Mouse (Mus musculus) cerebellum, adult 2 months (tissue): Measurements from ENCODE around the gene Thap8. TPM values are rescaled to one million over a fixed set of nuclear protein-coding genes. Genes with fewer than 3 reads are reported as not detected.

Experiments used
- DNase-seq, 2 experiments: peaks; one replicate each; pipeline ENCODE4 v3.0.0; 2021
- H3K27ac ChIP-seq: fragments of 200-500 bp; 2 replicates; pipeline ENCODE4 v1.5.1; 2012; ENCODE audit warnings: low read length, control low read depth, inconsistent platforms; ENCODE audit not compliant: insufficient read depth
- H3K27me3 ChIP-seq: fragments of 200-500 bp; 2 replicates; pipeline ENCODE4 v1.6.1; 2012; ENCODE audit warnings: inconsistent platforms, mild to moderate bottlenecking, low read length, moderate library complexity; ENCODE audit not compliant: control insufficient read depth, insufficient read depth
- H3K4me1 ChIP-seq: fragments of 200-500 bp; 2 replicates; pipeline ENCODE4 v1.6.1; 2011; ENCODE audit warnings: low read length; ENCODE audit not compliant: control insufficient read depth, insufficient read depth
- H3K4me3 ChIP-seq: fragments of 200-500 bp; replicated peaks from 2 replicates; pipeline ENCODE3; 2011; ENCODE audit warnings: mild to moderate bottlenecking, low read depth, low read length, control low read depth; ENCODE audit not compliant: insufficient read depth
- CTCF ChIP-seq: fragments of 200-500 bp; IDR thresholded peaks from 2 replicates; pipeline ENCODE4 v1.5.1; 2011; ENCODE audit warnings: low read depth, mild to moderate bottlenecking, control low read depth, low read length, moderate library complexity, borderline replicate concordance; ENCODE audit not compliant: insufficient read depth
- POLR2A ChIP-seq: fragments of 200-500 bp; IDR thresholded peaks from 2 replicates; pipeline ENCODE4 v1.6.1; 2011; ENCODE audit warnings: low read length, control low read depth, borderline replicate concordance; ENCODE audit not compliant: insufficient read depth
- WGBS: fragments of 180-500 bp; shearing (Covaris S2); methylation state at CpG from one replicate; pipeline ENCODE4 v1.1.7; 2018; 5-methylcytosine and 5-hydroxymethylcytosine counted together
- polyA plus RNA-seq: library from polyadenylated mRNA; depleted of rRNA; stranded (reverse); fragments of >200 nt; gene quantifications from 2 replicates; pipeline ENCODE4 v1.2.3, GENCODE M21; 2012

Gene Thap8
- polyA plus RNA-seq, 1 experiment: not detected

DNA sequence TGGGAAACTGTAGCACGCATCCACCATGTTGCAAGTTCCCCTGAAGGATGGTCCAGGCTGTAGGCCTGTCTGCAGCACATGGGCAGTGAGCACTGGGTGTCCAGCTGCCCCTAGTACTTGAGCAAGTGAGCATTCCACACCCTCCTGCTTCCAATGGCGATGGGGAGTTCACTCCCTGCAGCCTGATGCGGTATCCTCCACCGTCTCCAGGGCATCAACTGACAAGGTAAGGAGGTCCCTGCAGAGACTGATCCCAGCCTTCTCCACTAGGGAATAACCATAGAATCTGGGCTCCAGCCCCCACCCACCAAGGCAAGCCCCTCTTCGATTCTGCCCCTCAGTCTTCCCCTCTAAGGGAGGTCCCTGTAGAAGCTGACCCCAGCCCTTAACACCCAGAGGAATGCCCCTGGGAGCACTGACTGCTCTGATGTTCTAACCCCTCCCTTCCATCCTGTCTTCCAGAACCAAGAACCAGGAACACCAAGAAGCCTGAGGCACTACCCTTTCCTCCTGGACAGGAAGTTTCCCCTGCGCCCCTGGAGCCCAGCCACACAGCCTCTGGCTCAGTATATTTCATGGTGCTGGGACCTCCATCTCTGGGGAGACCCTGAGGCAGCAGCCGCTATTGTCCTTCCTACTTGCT lies 9.3 kb downstream of the Thap8 start:
- peak; percentile 26 to 31 for DNase-seq
- WGBS: 72% methylated on average over 7 of the region's 7 CpGs
- Histone ChIP-seq H3K27me3 (no peaks in the 10 kb centered on the region), H3K4me1 (peaks cover 38% of the 10 kb centered on the region), H3K27ac (peak overlapping the region; percentile 24; the same call in 1 of the 2 replicates), H3K4me3 (no peak overlapping the region)
- TF ChIP-seq CTCF: no peak
- TF ChIP-seq POLR2A: no peak

DNA sequence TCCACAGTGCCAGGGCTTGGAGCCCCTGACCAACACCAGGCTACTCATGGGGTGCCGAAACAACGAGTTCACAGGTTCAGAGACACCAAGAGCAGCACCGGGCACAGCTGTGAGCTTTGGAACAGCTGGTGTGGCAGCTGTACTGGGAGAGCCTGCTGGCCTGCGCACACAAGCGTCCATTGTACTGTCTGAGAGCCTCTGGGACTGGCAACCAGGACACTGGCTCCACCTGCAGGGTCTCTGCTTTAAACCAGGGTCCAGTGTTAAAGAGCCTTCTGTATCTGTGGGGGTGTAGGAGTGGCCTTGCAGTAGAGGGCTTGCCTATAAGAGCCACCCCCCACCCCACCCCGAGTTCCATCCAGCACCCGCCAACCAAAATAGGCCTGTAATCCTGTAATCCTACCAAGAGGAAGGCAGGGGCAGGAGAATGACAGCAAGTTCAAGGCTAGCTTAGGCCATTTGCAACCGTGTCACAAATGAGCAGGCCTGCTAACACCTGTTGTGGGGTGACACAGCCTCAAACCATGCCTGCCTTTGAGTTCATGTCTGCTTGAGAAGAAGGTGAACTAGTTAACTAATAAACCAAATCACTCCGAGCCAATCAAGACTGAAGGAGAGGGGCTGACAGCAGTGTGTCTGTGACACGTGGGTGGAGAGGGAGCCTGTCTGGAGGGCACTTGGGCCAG lies 10.0 kb downstream of the Thap8 start:
- TF ChIP-seq POLR2A: no peak
- no peak for TF ChIP-seq CTCF
- peak; percentile 36 to 39 for DNase-seq
- peaks cover 43% of the 10 kb centered on the region for H3K4me1 ChIP-seq
- peak overlapping the region; percentile 96 for H3K27ac ChIP-seq
- H3K27me3 ChIP-seq: no peaks in the 10 kb centered on the region
- no peak overlapping the region for H3K4me3 ChIP-seq
- WGBS: 62% methylated on average over 10 of the region's 10 CpGs

DNA sequence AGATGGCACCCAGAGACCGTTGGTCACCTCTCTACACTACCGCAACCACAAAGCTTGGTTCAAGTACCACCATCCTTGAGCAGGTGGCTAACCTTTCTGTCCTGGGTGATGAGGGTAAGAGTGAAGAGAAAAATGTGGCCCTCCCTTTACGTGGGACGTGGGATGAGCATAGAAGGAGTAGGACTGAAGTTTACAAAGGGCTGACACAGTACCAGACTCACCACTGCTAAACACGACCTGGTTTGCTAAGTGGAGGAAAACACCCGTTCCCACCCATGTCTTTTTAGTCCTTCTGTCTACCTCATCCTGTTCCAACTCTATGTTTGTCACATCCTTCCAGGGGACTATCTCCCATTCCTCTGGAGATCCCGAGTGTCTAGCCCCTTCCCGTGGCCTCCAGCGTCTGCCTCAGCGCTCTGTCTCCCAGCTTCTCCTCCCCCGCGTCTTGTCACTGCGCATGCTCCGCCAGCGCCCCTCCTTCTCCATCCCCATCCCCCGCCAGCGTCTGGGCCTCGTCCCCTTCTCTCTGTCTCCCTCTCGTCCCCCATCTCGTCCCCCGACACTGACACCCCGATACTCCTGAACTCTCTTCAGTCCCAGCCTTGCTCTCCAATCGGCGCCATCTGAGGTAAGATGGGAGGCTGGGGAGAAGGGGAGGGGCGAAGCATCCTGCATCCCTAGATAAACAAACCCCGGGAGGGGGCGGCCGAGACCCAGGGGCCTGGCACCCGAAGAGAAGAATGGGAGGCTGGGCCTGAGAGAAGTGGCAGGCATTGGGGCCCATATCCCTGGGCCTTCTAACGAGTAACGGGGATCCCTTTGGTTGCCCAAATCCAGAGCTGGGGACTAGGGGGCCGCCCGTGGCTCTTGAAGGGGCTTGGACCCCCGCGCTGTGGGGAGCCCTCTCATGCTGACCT lies 11.6 kb downstream of the Thap8 start, which contains the start of gene Clip3:
Gene Clip3 (plus strand): TSS at position 514 of the 917 bp plus-strand sequence.
- peak; percentile 91 to 94 for DNase-seq
- Histone ChIP-seq H3K4me3 (peak within 1 kb of the TSS; percentile 100), H3K4me1 (peaks cover 48% of the 10 kb centered on the region), H3K27me3 (no peaks in the 10 kb centered on the region), H3K27ac (peak within 1 kb of the TSS; percentile 96)
- no peak for TF ChIP-seq CTCF
- TF ChIP-seq POLR2A: peak; percentile 99
- 4% methylated on average over 35 of the region's 35 CpGs for WGBS

DNA sequence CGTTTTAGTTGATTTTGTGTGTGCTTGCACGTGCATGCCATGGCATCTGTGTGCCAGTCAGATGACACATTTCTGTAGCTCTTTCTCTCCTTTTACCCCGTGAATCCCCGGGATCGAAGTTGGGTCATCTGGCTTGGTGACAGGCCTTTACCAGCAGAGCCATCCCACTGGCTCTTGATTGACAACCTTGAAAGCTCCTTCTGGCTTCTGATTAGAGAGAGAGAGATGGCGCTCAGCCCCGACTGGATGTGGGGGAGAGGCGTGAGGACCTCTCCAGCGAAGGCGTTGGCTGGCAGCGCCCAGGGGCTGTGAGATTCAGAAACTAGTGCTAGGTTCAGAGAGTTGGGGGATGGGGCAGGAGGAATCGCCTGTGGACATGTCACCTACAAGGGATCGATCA lies 13.9 kb downstream of the Thap8 start:
- H3K27me3 ChIP-seq: no peaks in the 10 kb centered on the region
- 5% methylated on average over 13 of the region's 13 CpGs for WGBS
- TF ChIP-seq CTCF (no peak), POLR2A (no peak)
- DNase-seq: peak in 1 of 2 experiments; percentile 64
- H3K4me3 ChIP-seq: peak overlapping the region; percentile 45
- peak overlapping the region; percentile 97 for H3K27ac ChIP-seq
- peaks cover 41% of the 10 kb centered on the region for H3K4me1 ChIP-seq

DNA sequence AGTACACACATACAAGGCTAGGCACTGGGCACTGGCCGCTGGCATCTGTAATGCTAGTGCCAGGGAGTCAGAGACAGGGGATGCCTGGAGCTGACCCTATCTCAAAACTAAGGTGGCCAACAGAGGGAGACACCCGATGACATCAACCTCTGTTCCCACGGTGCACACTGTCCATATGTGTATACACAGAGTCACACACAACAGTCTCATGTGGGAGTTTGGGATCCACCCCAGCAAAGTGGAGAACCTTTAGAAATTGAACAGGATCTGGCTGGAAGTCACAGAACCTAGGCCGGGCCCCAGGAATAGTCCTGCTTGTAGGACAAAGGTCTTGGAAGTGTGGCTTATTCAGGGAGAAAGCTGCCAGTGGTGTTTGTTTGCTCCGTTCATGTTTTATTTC lies 14.4 kb downstream of the Thap8 start:
- H3K27ac ChIP-seq: peak overlapping the region; percentile 97
- TF ChIP-seq POLR2A: no peak
- no peak for TF ChIP-seq CTCF
- peak overlapping the region; percentile 45 for H3K4me3 ChIP-seq
- DNase-seq: peak; percentile 50 to 57
- peaks cover 38% of the 10 kb centered on the region for H3K4me1 ChIP-seq
- whole genome bisulfite sequencing: 17% methylated on average over 5 of the region's 5 CpGs
- no peaks in the 10 kb centered on the region for H3K27me3 ChIP-seq

DNA sequence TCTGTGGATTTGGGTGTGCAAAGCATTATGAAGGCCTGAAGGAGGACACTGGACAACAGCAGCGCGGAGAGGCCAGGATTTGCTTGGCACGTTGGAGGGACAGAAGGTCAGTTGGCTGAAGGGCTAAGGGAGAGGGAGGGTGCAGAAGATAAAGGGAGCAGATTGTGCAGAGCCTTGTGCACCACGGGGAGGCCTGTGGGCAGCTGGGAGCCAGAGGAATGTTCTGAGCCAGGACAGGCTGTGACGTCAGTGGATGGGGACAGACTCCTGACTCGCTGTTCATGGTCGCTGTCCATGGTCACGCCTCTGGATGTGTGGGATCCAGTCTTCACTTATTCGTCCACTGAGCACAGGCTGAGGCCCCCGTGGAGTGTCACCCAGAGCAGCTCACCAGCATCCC lies 15.2 kb downstream of the Thap8 start:
- 2% methylated on average over 10 of the region's 10 CpGs for WGBS
- TF ChIP-seq CTCF: 0 out of 2 replicates have a peak, but pooled peaks have one; percentile 9
- TF ChIP-seq POLR2A: no peak
- Histone ChIP-seq H3K27me3 (no peaks in the 10 kb centered on the region), H3K4me1 (peaks cover 38% of the 10 kb centered on the region), H3K4me3 (peak overlapping the region; percentile 40), H3K27ac (peak overlapping the region; percentile 97)
- peak; percentile 95 to 98 for DNase-seq

DNA sequence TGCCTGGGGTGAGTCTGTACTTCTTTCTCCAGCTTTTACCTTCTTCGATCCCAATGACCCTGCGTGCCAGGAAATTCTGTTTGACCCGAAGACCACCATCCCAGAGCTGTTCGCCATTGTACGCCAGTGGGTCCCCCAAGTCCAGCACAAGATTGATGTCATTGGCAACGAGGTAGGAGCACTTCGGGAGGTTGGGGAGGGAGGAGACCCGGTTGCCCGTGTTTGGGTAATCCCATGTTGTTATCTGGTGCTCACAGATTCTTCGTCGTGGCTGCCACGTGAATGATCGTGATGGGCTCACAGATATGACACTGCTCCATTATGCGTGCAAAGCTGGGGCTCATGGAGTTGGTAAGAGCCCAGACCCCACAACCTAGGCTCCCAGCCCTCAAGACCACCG lies 16.9 kb downstream of the Thap8 start:
- peak in 1 of 2 experiments; percentile 32 for DNase-seq
- WGBS: 92% methylated on average over 15 of the region's 15 CpGs
- Histone ChIP-seq H3K27me3 (no peaks in the 10 kb centered on the region), H3K4me1 (peaks cover 30% of the 10 kb centered on the region), H3K4me3 (no peak overlapping the region), H3K27ac (no peak overlapping the region)
- no peak for TF ChIP-seq POLR2A
- no peak for TF ChIP-seq CTCF
